Mouse (Mus musculus) layer of hippocampus, postnatal 25 days (tissue): ENCODE data around the gene Glrx. TPM values are rescaled to one million over a fixed set of nuclear protein-coding genes. Genes with fewer than 3 reads are reported as not detected.

Experiments used
- DNase-seq, 2 experiments: peaks; one replicate each; pipeline ENCODE4 v3.0.0; 2022; ENCODE audit warnings: mixed read lengths in 2 of 2, low spot score in 1 of 2; ENCODE audit errors: extremely low spot score in 1 of 2
- total RNA-seq, 2 experiments: library from RNA; stranded (reverse); gene quantifications; 2 replicates each; pipeline ENCODE4 v1.2.3; 2021

Glrx gene
- total RNA-seq, 2 experiments from 2014 or later = 47.8 to 52.3 TPM

- no peak for DNase-seq
Measured at GRCm38 (mm10) chr13:75879756-75880155, 40.1 kb downstream of the Glrx start.

GRCm38 (mm10) chr13:75880501-75880900, 40.8 kb downstream of the Glrx start:
- DNase-seq = no peak

- DNase-seq = no peak
Measured at GRCm38 (mm10) chr13:75883792-75884191, 44.1 kb downstream of the Glrx start.

GRCm38 (mm10) chr13:75891868-75892267, 52.2 kb downstream of the Glrx start:
- DNase-seq = no peak

- no peak for DNase-seq
Measured at GRCm38 (mm10) chr13:75892291-75892690, 52.6 kb downstream of the Glrx start.

GRCm38 (mm10) chr13:75892876-75893275, 53.2 kb downstream of the Glrx start:
- DNase-seq = no peak

Other genes starting within 250 kb of the Glrx start
- 10 to 100 TPM; 29.6 to 32.0 TPM for gene Ell2, start 133.1 kb upstream of the Glrx start, total RNA-seq
- 10 to 100 TPM; 16.2 to 17.5 TPM for gene Rhobtb3, start 104.1 kb downstream of the Glrx start, total RNA-seq
- gene Spata9, start 127.3 kb downstream of the Glrx start, total RNA-seq = not detected
- gene Rfesd, start 178.9 kb downstream of the Glrx start, total RNA-seq = 10 to 100 TPM; 17.0 TPM
- 1 to 10 TPM; 1.7 to 1.9 TPM for gene Gpr150, start 217.1 kb downstream of the Glrx start, total RNA-seq